Mouse (Mus musculus): ENCODE measurements around the gene M1ap.

M1ap gene

DNA sequence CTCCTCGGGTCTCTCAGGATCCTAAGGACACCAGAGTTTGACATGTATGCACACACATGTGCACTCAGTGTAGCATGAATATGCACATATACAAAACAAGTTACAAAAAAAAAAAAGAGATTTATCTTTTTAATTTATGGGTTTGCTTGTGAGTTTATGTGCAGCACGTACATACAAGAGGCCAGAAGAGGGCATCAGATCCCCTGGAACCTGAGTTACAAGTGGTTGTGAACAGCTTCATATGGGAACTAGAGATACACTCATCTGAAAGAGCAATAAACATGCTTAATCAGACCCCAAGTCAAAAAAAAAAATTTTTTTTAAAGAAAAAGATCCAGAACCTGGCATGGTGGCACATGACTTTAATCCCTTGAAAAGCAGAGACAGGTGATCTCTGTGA is 128.3 kb downstream of the M1ap start:
- no peak for DNase-seq (ENCODE audit: low spot score)

DNA sequence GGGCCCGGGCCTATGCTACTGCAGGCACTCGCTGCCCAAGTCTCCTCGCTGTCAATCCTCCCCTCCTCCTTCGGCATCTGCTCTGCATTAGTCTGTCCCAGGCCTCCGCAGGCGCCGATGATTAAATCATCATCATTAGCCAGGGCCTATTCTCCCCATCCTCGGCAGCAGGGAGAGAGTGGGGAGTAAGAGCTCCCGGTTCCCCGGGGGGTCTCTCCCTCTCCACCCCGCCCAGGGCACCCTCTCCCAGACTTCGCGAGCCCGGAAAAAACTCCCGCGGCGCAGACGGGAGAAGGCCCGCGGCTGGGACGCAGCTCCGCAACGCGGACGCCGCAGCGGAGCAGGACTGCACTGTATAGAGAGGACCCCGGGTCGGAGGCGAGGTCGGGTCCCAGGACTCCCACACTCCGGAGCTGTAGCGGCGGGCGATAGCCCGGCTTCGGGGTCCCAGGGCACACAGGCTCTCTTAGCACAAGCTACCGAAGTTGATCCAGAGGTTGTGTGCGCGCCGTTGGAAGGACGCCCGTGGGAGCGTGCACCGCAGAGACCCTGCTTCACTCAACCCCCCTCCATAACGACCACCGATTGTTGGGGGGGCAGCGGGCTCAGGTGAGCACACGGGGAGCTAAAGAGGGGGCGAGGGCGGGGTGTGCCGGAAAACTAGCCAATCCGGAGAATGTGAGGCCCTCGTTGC is 131.1 kb downstream of the M1ap start, which contains the start of gene Pcgf1:
Gene Pcgf1, plus strand, starts transcription at position 240 of the 694 bp plus-strand sequence.
- DNase-seq (ENCODE audit: low spot score): no peak

DNA sequence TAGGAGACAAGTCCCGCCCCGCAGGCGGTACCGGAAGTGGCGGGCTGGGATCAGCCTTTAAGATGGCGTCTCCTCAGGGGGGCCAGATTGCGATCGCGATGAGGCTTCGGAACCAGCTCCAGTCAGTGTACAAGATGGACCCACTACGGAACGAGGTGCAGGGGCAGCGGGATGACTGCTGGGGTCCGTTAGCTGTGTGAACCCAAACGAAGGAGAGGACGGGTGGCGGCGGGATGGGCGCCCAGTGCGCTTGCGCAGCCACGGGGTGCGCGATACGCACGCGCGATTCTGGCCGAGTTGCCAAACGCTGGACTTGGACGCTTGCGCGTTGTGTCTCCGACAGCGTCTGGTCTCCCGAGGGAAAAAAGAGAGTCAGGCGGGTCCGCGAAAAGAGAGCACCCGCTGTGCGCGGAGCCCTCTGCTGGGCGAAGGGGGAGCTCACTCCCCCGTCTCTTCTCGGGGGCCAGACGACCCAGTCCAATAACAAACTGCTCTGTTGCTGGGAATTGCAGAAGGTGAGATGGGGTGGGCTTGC is 131.7 kb downstream of the M1ap start:
- peak; percentile 100 for DNase-seq (ENCODE audit: low spot score)

All from retina, embryonic 14.5 days (tissue).